Mouse (Mus musculus) cerebellum, postnatal 25 days (tissue): ENCODE results near the gene Gm42878.
A peak's percentile ranks its signal among the peaks of the same experiment; 100 is the strongest.

Source experiments
- DNase-seq, 2 experiments: peaks; one replicate each; pipeline ENCODE4 v3.0.0; 2021; ENCODE audit warnings: mixed read lengths in 2 of 2

Gm42878 gene

GRCm38 (mm10) chr5:121544910-121545792 is at the start of gene Gm42878, which contains the start of gene Adam1a:
Gene Gm42878 (minus strand): TSS chr5:121545482.
Gene Adam1a (minus strand): TSS chr5:121545482.
- DNase-seq, result no peak

- DNase-seq, result no peak
Measured at GRCm38 (mm10) chr5:121594714-121595313, 49.5 kb upstream of the Gm42878 start.

- DNase-seq, result peak; percentile 62 to 77
Measured at GRCm38 (mm10) chr5:121593451-121594401, 48.4 kb upstream of the Gm42878 start, which contains the start of gene Aldh2. Gene Aldh2 (minus strand): TSS chr5:121593824.

GRCm38 (mm10) chr5:121592816-121593407 is 47.6 kb upstream of the Gm42878 start:
- DNase-seq, result peak in 1 of 2 experiments; percentile 19

GRCm38 (mm10) chr5:121592064-121592815 is 47.0 kb upstream of the Gm42878 start:
- no peak for DNase-seq

GRCm38 (mm10) chr5:121591417-121592063 is 46.3 kb upstream of the Gm42878 start:
- no peak for DNase-seq

GRCm38 (mm10) chr5:121589928-121590327 is 44.6 kb upstream of the Gm42878 start:
- DNase-seq, result no peak

GRCm38 (mm10) chr5:121586400-121587039 is 41.2 kb upstream of the Gm42878 start:
- no peak for DNase-seq

- no peak for DNase-seq
Measured at GRCm38 (mm10) chr5:121585699-121586098, 40.4 kb upstream of the Gm42878 start.

GRCm38 (mm10) chr5:121585005-121585404 is 39.7 kb upstream of the Gm42878 start:
- no peak for DNase-seq

GRCm38 (mm10) chr5:121583765-121584501 is 38.7 kb upstream of the Gm42878 start:
- peak; percentile 55 to 76 for DNase-seq

- no peak for DNase-seq
Measured at GRCm38 (mm10) chr5:121581945-121582344, 36.7 kb upstream of the Gm42878 start.

GRCm38 (mm10) chr5:121576927-121577488 is 31.7 kb upstream of the Gm42878 start:
- no peak for DNase-seq

- DNase-seq, result no peak
Measured at GRCm38 (mm10) chr5:121575867-121576266, 30.6 kb upstream of the Gm42878 start.

- no peak for DNase-seq
Measured at GRCm38 (mm10) chr5:121574145-121574544, 28.9 kb upstream of the Gm42878 start.

GRCm38 (mm10) chr5:121570787-121571186 is 25.5 kb upstream of the Gm42878 start:
- no peak for DNase-seq

GRCm38 (mm10) chr5:121569881-121570420 is 24.7 kb upstream of the Gm42878 start:
- DNase-seq, result no peak

GRCm38 (mm10) chr5:121566035-121566681 is 20.9 kb upstream of the Gm42878 start:
- DNase-seq, result no peak
